Mouse (Mus musculus) urinary bladder, postnatal 10 days (tissue): ENCODE measurements around the gene Olfr1156.

Experiments
- DNase-seq: peaks from one replicate; pipeline ENCODE4 v3.0.0; 2022; ENCODE audit warnings: low spot score

Gene Olfr1156

GRCm38 (mm10) chr2:87953000-87953399, at the start of gene Olfr1156:
TSS of gene Olfr1156 (minus strand) at chr2:87953100.
- DNase-seq: no peak

DNA sequence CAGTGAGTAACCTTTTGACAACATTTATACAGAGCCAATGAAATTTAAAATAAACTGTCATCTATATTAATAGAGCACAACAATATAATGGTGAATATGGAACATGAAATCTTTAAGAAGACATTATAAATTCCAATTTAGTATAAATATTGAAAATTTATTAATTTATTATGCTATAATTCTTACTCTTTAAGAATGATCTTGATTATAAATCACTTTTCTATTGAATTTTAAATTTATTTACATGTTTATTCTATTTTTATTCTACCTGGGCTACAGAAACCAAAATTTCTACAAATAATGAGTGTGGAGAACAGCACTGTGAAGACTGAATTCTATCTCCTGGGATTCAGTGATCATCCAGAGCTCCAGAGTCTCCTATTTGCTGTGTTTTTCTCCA, 36.9 kb upstream of the Olfr1156 start, which contains the start of gene Olfr1158:
Olfr1158 (plus strand) TSS at position 301 of the 400 bp plus-strand sequence.
- DNase-seq: no peak

- no peak for DNase-seq
These were observed 21.7 kb upstream of the Olfr1156 start, which contains the start of gene Olfr74 for GRCm38 (mm10) chr2:87974563-87974962. TSS of gene Olfr74 (minus strand) at chr2:87974663.

GRCm38 (mm10) chr2:87968199-87968598, 15.3 kb upstream of the Olfr1156 start, which contains the start of gene Olfr1157:
TSS of gene Olfr1157 (minus strand) at chr2:87968299.
- no peak for DNase-seq

DNA sequence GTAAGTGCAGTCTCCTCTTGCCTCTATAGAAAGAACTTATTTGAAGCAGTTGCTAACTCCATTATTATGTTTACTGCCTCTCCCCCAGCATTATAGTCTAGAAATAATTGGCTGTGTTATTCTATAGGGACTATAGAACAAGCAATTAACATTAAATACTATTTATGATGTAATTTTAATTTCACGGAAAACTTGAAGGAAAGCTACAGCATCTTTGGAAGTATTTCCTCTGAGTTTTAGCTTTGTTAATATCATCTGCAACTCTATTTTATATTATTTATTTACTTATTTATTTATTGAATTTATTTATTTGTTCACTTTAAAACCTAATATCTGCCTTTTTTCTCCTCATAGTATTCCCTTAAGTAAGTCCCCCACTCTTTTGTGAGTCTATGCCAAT, 7.9 kb downstream of the Olfr1156 start, which contains the start of gene Olfr1155:
Olfr1155 (minus strand) TSS at position 101 of the 400 bp plus-strand sequence.
- DNase-seq: no peak

GRCm38 (mm10) chr2:87905066-87905465, 47.8 kb downstream of the Olfr1156 start, which contains the start of gene Olfr1154:
TSS of gene Olfr1154 (minus strand) at chr2:87905166.
- no peak for DNase-seq
